Mouse (Mus musculus) heart, postnatal 0 days (tissue): Measurements from ENCODE around the gene Tpm3. TPM values are rescaled to one million over a fixed set of nuclear protein-coding genes. Genes with fewer than 3 reads are reported as not detected.

Source experiments
- ATAC-seq: fragments of 200-750 bp; cut with Nextera tagmentation; 2 replicates; pipeline ENCODE4 v1.8.0; 2017; ENCODE audit warnings: low read depth, moderate number of reproducible peaks, moderate library complexity; ENCODE audit not compliant: insufficient read depth
- DNase-seq: peaks from one replicate; pipeline ENCODE4 v3.0.0-alpha.2; 2016; ENCODE audit warnings: low spot score
- H3K27ac ChIP-seq: fragments of 300-500 bp; sonication (generic); 2 replicates; pipeline ENCODE4 v1.5.1; 2014; ENCODE audit warnings: low read depth, mild to moderate bottlenecking
- H3K27me3 ChIP-seq: fragments of 300-500 bp; sonication (generic); 2 replicates; pipeline ENCODE4 v1.6.1; 2014; ENCODE audit warnings: low read length, mixed read lengths; ENCODE audit not compliant: control insufficient read depth, insufficient read depth
- H3K36me3 ChIP-seq: fragments of 300-500 bp; sonication (generic); replicated peaks from 2 replicates; pipeline ENCODE4 v1.6.1; 2014; ENCODE audit warnings: low read length, mixed read lengths; ENCODE audit not compliant: control insufficient read depth, insufficient read depth
- H3K4me1 ChIP-seq: fragments of 300-500 bp; sonication (generic); 2 replicates; pipeline ENCODE4 v1.6.1; 2014; ENCODE audit warnings: antibody characterized with exemption; ENCODE audit not compliant: control insufficient read depth, insufficient read depth
- H3K4me2 ChIP-seq: fragments of 300-500 bp; sonication (generic); 2 replicates; pipeline ENCODE4 v1.6.1; 2014; ENCODE audit warnings: low read depth, mild to moderate bottlenecking, low read length, moderate library complexity
- H3K4me3 ChIP-seq: fragments of 300-500 bp; sonication (generic); 2 replicates; pipeline ENCODE4 v1.5.1; 2014; ENCODE audit warnings: low read depth, low read length
- H3K9ac ChIP-seq: fragments of 300-500 bp; sonication (generic); replicated peaks from 2 replicates; pipeline ENCODE4 v1.6.1; 2014; ENCODE audit warnings: low read depth, low read length, mixed read lengths
- H3K9me3 ChIP-seq: fragments of 300-500 bp; sonication (generic); replicated peaks from 2 replicates; pipeline ENCODE4 v1.6.1; 2016; ENCODE audit warnings: low read length; ENCODE audit not compliant: control insufficient read depth
- CTCF ChIP-seq: IDR thresholded peaks from 2 replicates; pipeline ENCODE4 v1.5.1; 2016; ENCODE audit warnings: antibody characterized with exemption, control low read depth, low read depth
- EP300 ChIP-seq: IDR thresholded peaks from 2 replicates; pipeline ENCODE4 v1.6.1; 2016; ENCODE audit warnings: antibody characterized with exemption, low read depth
- WGBS: fragments of 180-500 bp; shearing (Covaris S2); extraction: QIAGEN DNeasy Blood & Tissue Kit; methylation state at CpG from one replicate; pipeline ENCODE4 v1.1.7; 2014; 5-methylcytosine and 5-hydroxymethylcytosine counted together
- polyA plus RNA-seq: library from polyadenylated mRNA; unstranded; fragments of >200 nt; fragmentation: Nextera tagmentation; extraction: Ambion mirVana; gene quantifications from 2 replicates; pipeline ENCODE4 v1.2.1, GENCODE M21; 2015
- total RNA-seq: library from RNA; depleted of rRNA; stranded (reverse); fragments of >200 nt; gene quantifications from 2 replicates; pipeline ENCODE4 v1.2.3, GENCODE M21; 2014; ENCODE audit warnings: low replicate concordance

The Tpm3 gene
- total and polyA plus RNA-seq, 2 experiments from 2014 or later, result 88.0 to 145 TPM

GRCm38 (mm10) chr3:90097928-90098327 lies 25.5 kb downstream of the Tpm3 start:
- Histone ChIP-seq H3K4me2 (no peak overlapping the region), H3K36me3 (peaks cover 45% of the 10 kb centered on the region), H3K4me1 (no peaks in the 10 kb centered on the region), H3K4me3 (no peak overlapping the region), H3K9ac (no peak overlapping the region), H3K27ac (no peak overlapping the region), H3K27me3 (no peaks in the 10 kb centered on the region), H3K9me3 (no peaks in the 10 kb centered on the region)
- WGBS, result 71% methylated on average over 5 of the region's 5 CpGs
- DNase-seq (no peak), ATAC-seq (no peak)
- TF ChIP-seq EP300 (no peak), CTCF (no peak)

GRCm38 (mm10) chr3:90101010-90101409 lies 28.6 kb downstream of the Tpm3 start:
- Histone ChIP-seq H3K4me3 (no peak overlapping the region), H3K36me3 (peaks cover 32% of the 10 kb centered on the region), H3K9ac (no peak overlapping the region), H3K9me3 (no peaks in the 10 kb centered on the region), H3K27me3 (no peaks in the 10 kb centered on the region), H3K27ac (no peak overlapping the region), H3K4me1 (no peaks in the 10 kb centered on the region), H3K4me2 (no peak overlapping the region)
- ATAC-seq (no peak), DNase-seq (no peak)
- WGBS, result 86% methylated on average over 3 of the region's 3 CpGs
- TF ChIP-seq CTCF (no peak), EP300 (no peak)

- TF ChIP-seq EP300 (no peak), CTCF (no peak)
- Histone ChIP-seq H3K4me3 (no peak overlapping the region), H3K27ac (no peak overlapping the region), H3K4me2 (no peak overlapping the region), H3K9ac (no peak overlapping the region), H3K27me3 (no peaks in the 10 kb centered on the region), H3K9me3 (no peaks in the 10 kb centered on the region), H3K36me3 (peaks cover 29% of the 10 kb centered on the region), H3K4me1 (no peaks in the 10 kb centered on the region)
- 92% methylated on average over 2 of the region's 2 CpGs for WGBS
- ATAC-seq (no peak), DNase-seq (no peak)
Measured at GRCm38 (mm10) chr3:90101673-90102072, 29.2 kb downstream of the Tpm3 start.

- H3K36me3 ChIP-seq, result peaks cover 29% of the 10 kb centered on the region
- no peaks in the 10 kb centered on the region for H3K4me1 ChIP-seq
- 83% methylated on average over 2 of the region's 2 CpGs for WGBS
- no peak overlapping the region for H3K4me2 ChIP-seq
- DNase-seq (no peak), ATAC-seq (no peak)
- no peak overlapping the region for H3K9ac ChIP-seq
- no peak overlapping the region for H3K27ac ChIP-seq
- H3K4me3 ChIP-seq, result no peak overlapping the region
- no peaks in the 10 kb centered on the region for H3K9me3 ChIP-seq
- no peaks in the 10 kb centered on the region for H3K27me3 ChIP-seq
- TF ChIP-seq CTCF (no peak), EP300 (no peak)
Measured at GRCm38 (mm10) chr3:90102239-90102638, 29.8 kb downstream of the Tpm3 start.

GRCm38 (mm10) chr3:90103176-90103575 lies 30.7 kb downstream of the Tpm3 start:
- peaks cover 22% of the 10 kb centered on the region for H3K36me3 ChIP-seq
- ATAC-seq (no peak), DNase-seq (no peak)
- H3K9ac ChIP-seq, result no peak overlapping the region
- H3K4me2 ChIP-seq, result no peak overlapping the region
- H3K27me3 ChIP-seq, result no peaks in the 10 kb centered on the region
- no peak overlapping the region for H3K4me3 ChIP-seq
- no peak overlapping the region for H3K27ac ChIP-seq
- H3K9me3 ChIP-seq, result no peaks in the 10 kb centered on the region
- WGBS, result 81% methylated on average over 2 of the region's 2 CpGs
- no peaks in the 10 kb centered on the region for H3K4me1 ChIP-seq
- TF ChIP-seq EP300 (no peak), CTCF (no peak)

GRCm38 (mm10) chr3:90103938-90104337 lies 31.5 kb downstream of the Tpm3 start, which contains the start of gene Nup210l:
Gene Nup210l (plus strand): TSS chr3:90104132.
- Histone ChIP-seq H3K36me3 (peaks cover 15% of the 10 kb centered on the region), H3K9me3 (no peaks in the 10 kb centered on the region), H3K27me3 (no peaks in the 10 kb centered on the region), H3K4me2 (no peak within 1 kb of the TSS), H3K4me3 (no peak within 1 kb of the TSS), H3K9ac (no peak within 1 kb of the TSS), H3K4me1 (no peaks in the 10 kb centered on the region), H3K27ac (no peak within 1 kb of the TSS)
- 81% methylated on average over 13 of the region's 13 CpGs for WGBS
- TF ChIP-seq EP300 (no peak), CTCF (no peak)
- ATAC-seq, result no peak
- DNase-seq, result no peak
